Mouse (Mus musculus) midbrain, embryonic 10.5 days (tissue): Measurements from ENCODE around the gene Rala. TPM values are rescaled to one million over a fixed set of nuclear protein-coding genes. Genes with fewer than 3 reads are reported as not detected.

ENCODE experiments used
- DNase-seq: peaks from one replicate; pipeline ENCODE4 v3.0.0-alpha.2; 2017; ENCODE audit warnings: low spot score
- H3K27ac ChIP-seq: fragments of 300-500 bp; sonication (generic); replicated peaks from 2 replicates; pipeline ENCODE4 v1.5.1; 2016; ENCODE audit warnings: mild to moderate bottlenecking
- H3K27me3 ChIP-seq: fragments of 300-500 bp; sonication (generic); 2 replicates; pipeline ENCODE4 v1.6.1; 2016; ENCODE audit warnings: low read depth, mild to moderate bottlenecking; ENCODE audit not compliant: poor library complexity, severe bottlenecking
- H3K36me3 ChIP-seq: fragments of 300-500 bp; sonication (generic); 2 replicates; pipeline ENCODE4 v1.6.1; 2016; ENCODE audit warnings: mild to moderate bottlenecking, moderate library complexity
- H3K4me1 ChIP-seq: fragments of 300-500 bp; sonication (generic); 2 replicates; pipeline ENCODE4 v1.6.1; 2016
- H3K4me3 ChIP-seq: fragments of 300-500 bp; sonication (generic); 2 replicates; pipeline ENCODE4 v1.5.1; 2016; ENCODE audit warnings: mild to moderate bottlenecking, moderate library complexity
- H3K9me3 ChIP-seq: fragments of 300-500 bp; sonication (generic); replicated peaks from 2 replicates; pipeline ENCODE4 v1.6.1; 2016; ENCODE audit warnings: mild to moderate bottlenecking
- WGBS: fragments of 180-500 bp; shearing (Covaris S2); methylation state at CpG from one replicate; pipeline ENCODE4 v1.1.7; 2016; 5-methylcytosine and 5-hydroxymethylcytosine counted together
- polyA plus RNA-seq: library from polyadenylated mRNA; unstranded; fragments of >200 nt; fragmentation: Nextera tagmentation; extraction: Ambion mirVana; gene quantifications from 2 replicates; pipeline ENCODE4 v1.2.1, GENCODE M21; 2016

The Rala gene
- polyA plus RNA-seq, 1 experiment from 2014 or later = 116 TPM

- 87% methylated on average over 13 of the region's 13 CpGs for WGBS
- DNase-seq = no peak
- no peak overlapping the region for H3K4me3 ChIP-seq
- no peaks in the 10 kb centered on the region for H3K9me3 ChIP-seq
- peaks cover 22% of the 10 kb centered on the region for H3K4me1 ChIP-seq
- no peak overlapping the region for H3K27ac ChIP-seq
- no peaks in the 10 kb centered on the region for H3K36me3 ChIP-seq
- no peaks in the 10 kb centered on the region for H3K27me3 ChIP-seq
Measured at GRCm38 (mm10) chr13:17859365-17860033, 84.5 kb downstream of the Rala start.

DNA sequence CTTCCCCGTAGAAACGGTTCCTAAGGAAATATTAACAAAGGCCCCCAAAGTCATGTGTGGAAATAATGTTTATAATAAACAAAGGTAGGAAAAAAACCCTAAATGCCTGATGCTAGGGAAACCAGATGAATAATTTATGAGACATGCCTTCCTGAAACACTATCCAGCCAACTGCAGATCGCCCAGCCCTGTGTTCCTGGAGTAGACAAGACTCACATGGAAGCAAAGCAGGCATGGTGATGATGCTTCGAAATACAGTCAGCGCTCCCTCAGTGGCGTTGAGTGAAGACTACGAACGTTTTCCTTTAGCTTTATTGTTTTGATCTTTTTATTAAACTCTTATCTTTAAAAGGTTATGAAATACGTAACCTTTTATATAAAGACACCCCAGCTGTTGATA, 87.0 kb downstream of the Rala start:
- H3K4me3 ChIP-seq = no peak overlapping the region
- no peak for DNase-seq
- H3K4me1 ChIP-seq = peaks cover 22% of the 10 kb centered on the region
- 77% methylated on average over 9 of the region's 9 CpGs for WGBS
- H3K9me3 ChIP-seq = no peaks in the 10 kb centered on the region; the same call in 1 of the 2 replicates
- no peaks in the 10 kb centered on the region for H3K36me3 ChIP-seq
- no peak overlapping the region for H3K27ac ChIP-seq
- no peaks in the 10 kb centered on the region for H3K27me3 ChIP-seq

- no peak overlapping the region; the same call in 1 of the 2 replicates for H3K27ac ChIP-seq
- DNase-seq = peak; percentile 39
- H3K36me3 ChIP-seq = no peaks in the 10 kb centered on the region
- no peaks in the 10 kb centered on the region; the same call in 1 of the 2 replicates for H3K9me3 ChIP-seq
- H3K27me3 ChIP-seq = no peaks in the 10 kb centered on the region
- 6% methylated on average over 13 of the region's 13 CpGs for WGBS
- peak overlapping the region; percentile 14; the same call in 1 of the 2 replicates for H3K4me3 ChIP-seq
- H3K4me1 ChIP-seq = peaks cover 22% of the 10 kb centered on the region
Measured at GRCm38 (mm10) chr13:17855492-17856138, 88.4 kb downstream of the Rala start.

- H3K27ac ChIP-seq = no peak overlapping the region
- H3K4me3 ChIP-seq = no peak overlapping the region
- peaks cover 22% of the 10 kb centered on the region for H3K4me1 ChIP-seq
- DNase-seq = no peak
- WGBS = 56% methylated on average over 6 of the region's 6 CpGs
- no peaks in the 10 kb centered on the region for H3K36me3 ChIP-seq
- no peaks in the 10 kb centered on the region; the same call in 1 of the 2 replicates for H3K9me3 ChIP-seq
- no peaks in the 10 kb centered on the region for H3K27me3 ChIP-seq
Measured at GRCm38 (mm10) chr13:17854755-17855154, 89.3 kb downstream of the Rala start.

DNA sequence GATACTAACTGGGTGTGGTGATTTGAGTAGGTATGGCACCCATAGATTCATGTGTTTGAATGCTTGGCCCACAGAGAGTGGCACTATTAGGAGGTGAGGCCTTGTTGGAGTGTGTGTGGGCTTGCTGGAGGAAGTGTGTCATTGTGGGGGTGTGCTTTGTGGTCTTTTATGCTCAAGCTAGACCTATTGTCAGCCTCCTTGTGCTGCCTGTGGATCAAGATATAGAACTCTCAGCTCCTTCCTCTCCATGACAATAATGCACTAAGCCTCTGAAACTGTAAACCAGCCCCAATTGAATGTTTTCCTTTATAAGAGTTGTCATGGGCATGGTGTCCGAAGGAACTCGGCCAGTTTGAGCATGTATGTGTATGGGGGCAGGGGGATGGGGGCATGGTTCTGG, 100.7 kb downstream of the Rala start:
- WGBS = 91% methylated on average over 2 of the region's 2 CpGs
- no peaks in the 10 kb centered on the region for H3K27me3 ChIP-seq
- no peaks in the 10 kb centered on the region for H3K36me3 ChIP-seq
- H3K27ac ChIP-seq = no peak overlapping the region; the same call in 1 of the 2 replicates
- H3K4me3 ChIP-seq = no peak overlapping the region
- no peaks in the 10 kb centered on the region for H3K9me3 ChIP-seq
- no peak for DNase-seq
- H3K4me1 ChIP-seq = peaks cover 19% of the 10 kb centered on the region

DNA sequence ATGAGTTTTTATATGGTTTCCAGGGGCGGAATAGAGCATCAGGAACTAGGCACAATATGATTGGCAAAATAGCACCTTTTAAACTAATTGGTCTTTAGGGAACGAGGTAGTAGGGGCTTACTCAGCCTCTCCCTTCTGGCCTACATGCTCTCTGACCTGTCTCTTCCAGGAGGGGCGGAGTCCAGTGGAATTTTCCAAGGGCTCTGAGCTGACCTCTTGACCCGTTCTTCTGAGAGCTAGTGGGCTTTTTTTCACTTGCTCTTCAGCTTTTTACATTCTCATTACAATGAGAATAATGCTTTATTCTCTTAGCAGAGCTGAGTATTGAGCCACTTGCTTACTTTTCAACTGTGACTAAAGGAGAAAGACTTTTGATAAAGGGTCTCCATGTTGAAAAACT, 101.3 kb downstream of the Rala start:
- Histone ChIP-seq H3K9me3 (no peaks in the 10 kb centered on the region), H3K27ac (no peak overlapping the region), H3K4me3 (no peak overlapping the region), H3K4me1 (peaks cover 24% of the 10 kb centered on the region), H3K27me3 (no peaks in the 10 kb centered on the region), H3K36me3 (no peaks in the 10 kb centered on the region)
- 37% methylated on average over 4 of the region's 4 CpGs for WGBS
- DNase-seq = peak; percentile 22

GRCm38 (mm10) chr13:17839137-17839536, 104.9 kb downstream of the Rala start:
- Histone ChIP-seq H3K4me3 (no peak overlapping the region), H3K9me3 (no peaks in the 10 kb centered on the region), H3K4me1 (peaks cover 24% of the 10 kb centered on the region), H3K27me3 (no peaks in the 10 kb centered on the region), H3K36me3 (no peaks in the 10 kb centered on the region), H3K27ac (no peak overlapping the region)
- no peak for DNase-seq
- WGBS = 89% methylated on average over 5 of the region's 5 CpGs

GRCm38 (mm10) chr13:17838484-17838851, 105.6 kb downstream of the Rala start:
- no peak overlapping the region for H3K27ac ChIP-seq
- peak; percentile 50 for DNase-seq
- H3K27me3 ChIP-seq = no peaks in the 10 kb centered on the region
- WGBS = 31% methylated on average over 4 of the region's 4 CpGs
- no peak overlapping the region for H3K4me3 ChIP-seq
- no peaks in the 10 kb centered on the region for H3K9me3 ChIP-seq
- H3K36me3 ChIP-seq = no peaks in the 10 kb centered on the region
- H3K4me1 ChIP-seq = peaks cover 18% of the 10 kb centered on the region

GRCm38 (mm10) chr13:17837610-17838483, 106.2 kb downstream of the Rala start:
- Histone ChIP-seq H3K27me3 (no peaks in the 10 kb centered on the region), H3K36me3 (no peaks in the 10 kb centered on the region), H3K4me1 (peaks cover 12% of the 10 kb centered on the region), H3K4me3 (no peak overlapping the region), H3K27ac (0 out of 2 replicates have a peak overlapping the region, but pooled peaks have one; percentile 55), H3K9me3 (no peaks in the 10 kb centered on the region)
- DNase-seq = peak; percentile 36
- 48% methylated on average over 16 of the region's 16 CpGs for WGBS

- DNase-seq = no peak
- no peak overlapping the region for H3K27ac ChIP-seq
- peaks cover 6% of the 10 kb centered on the region; the same call in 1 of the 2 replicates for H3K4me1 ChIP-seq
- H3K27me3 ChIP-seq = no peaks in the 10 kb centered on the region
- H3K4me3 ChIP-seq = no peak overlapping the region
- 85% methylated on average over 7 of the region's 7 CpGs for WGBS
- no peaks in the 10 kb centered on the region for H3K36me3 ChIP-seq
- no peaks in the 10 kb centered on the region for H3K9me3 ChIP-seq
Measured at GRCm38 (mm10) chr13:17836808-17837207, 107.2 kb downstream of the Rala start.

GRCm38 (mm10) chr13:17832940-17833339, 111.1 kb downstream of the Rala start:
- WGBS = 76% methylated on average over 3 of the region's 3 CpGs
- H3K9me3 ChIP-seq = no peaks in the 10 kb centered on the region
- H3K4me3 ChIP-seq = no peak overlapping the region
- H3K27me3 ChIP-seq = no peaks in the 10 kb centered on the region
- no peak overlapping the region for H3K27ac ChIP-seq
- peaks cover 7% of the 10 kb centered on the region; the same call in 1 of the 2 replicates for H3K4me1 ChIP-seq
- H3K36me3 ChIP-seq = no peaks in the 10 kb centered on the region
- no peak for DNase-seq
